Mouse (Mus musculus): Measurements from ENCODE around the gene Mtx1. TPM values are rescaled to one million over a fixed set of nuclear protein-coding genes. Genes with fewer than 3 reads are reported as not detected.
A peak's percentile ranks its signal among the peaks of the same experiment; 100 is the strongest.

The Mtx1 gene
- polyA plus RNA-seq, 1 experiment from 2014 or later, result 197 TPM

GRCm38 (mm10) chr3:89237682-89238081 lies 10.8 kb upstream of the Mtx1 start:
- no peaks in the 10 kb centered on the region for H3K9me3 ChIP-seq
- WGBS, result 89% methylated on average over 21 of the region's 21 CpGs
- H3K36me3 ChIP-seq, result 0 out of 2 replicates have a peak, but pooled peaks cover 4% of the 10 kb centered on the region
- H3K4me1 ChIP-seq, result peaks cover 10% of the 10 kb centered on the region; the same call in 1 of the 2 replicates
- H3K4me2 ChIP-seq, result no peak overlapping the region
- no peak for ATAC-seq (ENCODE audit: insufficient read depth, low FRiP score, low read depth)
- no peak overlapping the region for H3K27ac ChIP-seq
- H3K4me3 ChIP-seq (replicated peaks), result no peak overlapping the region
- H3K27me3 ChIP-seq (replicated peaks), result no peaks in the 10 kb centered on the region
- H3K9ac ChIP-seq, result no peak overlapping the region

- Histone ChIP-seq H3K36me3 (0 out of 2 replicates have a peak, but pooled peaks cover 4% of the 10 kb centered on the region), H3K4me1 (peaks cover 10% of the 10 kb centered on the region; the same call in 1 of the 2 replicates), H3K27ac (no peak overlapping the region), H3K9me3 (no peaks in the 10 kb centered on the region), H3K9ac (no peak overlapping the region), H3K27me3 (replicated peaks) (no peaks in the 10 kb centered on the region), H3K4me3 (replicated peaks) (no peak overlapping the region), H3K4me2 (no peak overlapping the region)
- 85% methylated on average over 10 of the region's 10 CpGs for WGBS
- no peak for ATAC-seq (ENCODE audit: insufficient read depth, low FRiP score, low read depth)
These were observed 9.6 kb upstream of the Mtx1 start for GRCm38 (mm10) chr3:89236516-89236915.

GRCm38 (mm10) chr3:89233562-89234110 lies 6.7 kb upstream of the Mtx1 start:
- peak; percentile 76 for ATAC-seq (ENCODE audit: insufficient read depth, low FRiP score, low read depth)
- peak overlapping the region; percentile 36; the same call in 1 of the 2 replicates for H3K4me2 ChIP-seq
- WGBS, result 54% methylated on average over 14 of the region's 14 CpGs

GRCm38 (mm10) chr3:89232614-89233013 lies 5.7 kb upstream of the Mtx1 start:
- Histone ChIP-seq H3K9me3 (no peaks in the 10 kb centered on the region), H3K9ac (no peak overlapping the region), H3K4me3 (replicated peaks) (peak overlapping the region; percentile 25; the same call in 1 of the 2 replicates), H3K27me3 (replicated peaks) (no peaks in the 10 kb centered on the region), H3K27ac (peak overlapping the region; percentile 88), H3K4me2 (peak overlapping the region; percentile 82), H3K36me3 (0 out of 2 replicates have a peak, but pooled peaks cover 4% of the 10 kb centered on the region), H3K4me1 (peaks cover 17% of the 10 kb centered on the region; the same call in 1 of the 2 replicates)
- 42% methylated on average over 6 of the region's 6 CpGs for WGBS
- ATAC-seq (ENCODE audit: insufficient read depth, low FRiP score, low read depth), result no peak

More at GRCm38 (mm10) chr3:89233562-89234110, 6.7 kb upstream of the Mtx1 start:
- H3K9ac ChIP-seq, result no peak overlapping the region
- no peak overlapping the region for H3K4me3 ChIP-seq (replicated peaks)
- H3K27ac ChIP-seq, result peak overlapping the region; percentile 88
- H3K4me1 ChIP-seq, result peaks cover 11% of the 10 kb centered on the region; the same call in 1 of the 2 replicates
- H3K36me3 ChIP-seq, result 0 out of 2 replicates have a peak, but pooled peaks cover 4% of the 10 kb centered on the region
- H3K9me3 ChIP-seq, result no peaks in the 10 kb centered on the region
- H3K27me3 ChIP-seq (replicated peaks), result no peaks in the 10 kb centered on the region

- Histone ChIP-seq H3K4me1 (peaks cover 24% of the 10 kb centered on the region), H3K9ac (no peak overlapping the region), H3K36me3 (no peaks in the 10 kb centered on the region), H3K9me3 (no peaks in the 10 kb centered on the region), H3K27ac (peak overlapping the region; percentile 88; the same call in 1 of the 2 replicates), H3K27me3 (replicated peaks) (no peaks in the 10 kb centered on the region), H3K4me3 (replicated peaks) (peak overlapping the region; percentile 25), H3K4me2 (peak overlapping the region; percentile 82)
- no peak for ATAC-seq (ENCODE audit: insufficient read depth, low FRiP score, low read depth)
- 69% methylated on average over 16 of the region's 16 CpGs for WGBS
These were observed 4.9 kb upstream of the Mtx1 start for GRCm38 (mm10) chr3:89231772-89232275.

GRCm38 (mm10) chr3:89231345-89231744 lies 4.5 kb upstream of the Mtx1 start:
- Histone ChIP-seq H3K9ac (no peak overlapping the region), H3K27me3 (replicated peaks) (no peaks in the 10 kb centered on the region), H3K4me1 (peaks cover 29% of the 10 kb centered on the region), H3K36me3 (no peaks in the 10 kb centered on the region), H3K27ac (peak overlapping the region; percentile 88; the same call in 1 of the 2 replicates), H3K9me3 (no peaks in the 10 kb centered on the region), H3K4me2 (peak overlapping the region; percentile 82), H3K4me3 (replicated peaks) (peak overlapping the region; percentile 25)
- ATAC-seq (ENCODE audit: insufficient read depth, low FRiP score, low read depth), result no peak
- 57% methylated on average over 7 of the region's 7 CpGs for WGBS

- no peak for ATAC-seq (ENCODE audit: insufficient read depth, low FRiP score, low read depth)
- H3K9ac ChIP-seq, result 0 out of 2 replicates have a peak overlapping the region, but pooled peaks have one; percentile 1
- H3K36me3 ChIP-seq, result no peaks in the 10 kb centered on the region
- H3K27ac ChIP-seq, result no peak overlapping the region
- peak overlapping the region; percentile 25; the same call in 1 of the 2 replicates for H3K4me3 ChIP-seq (replicated peaks)
- WGBS, result 77% methylated on average over 2 of the region's 2 CpGs
- H3K4me2 ChIP-seq, result peak overlapping the region; percentile 82
- H3K27me3 ChIP-seq (replicated peaks), result no peaks in the 10 kb centered on the region
- H3K9me3 ChIP-seq, result no peaks in the 10 kb centered on the region
- peaks cover 32% of the 10 kb centered on the region for H3K4me1 ChIP-seq
These were observed 3.7 kb upstream of the Mtx1 start for GRCm38 (mm10) chr3:89230561-89230960.

- Histone ChIP-seq H3K4me3 (replicated peaks) (peak overlapping the region; percentile 46), H3K27ac (peak overlapping the region; percentile 60), H3K36me3 (no peaks in the 10 kb centered on the region), H3K4me2 (peak overlapping the region; percentile 82), H3K9me3 (no peaks in the 10 kb centered on the region), H3K4me1 (peaks cover 37% of the 10 kb centered on the region), H3K27me3 (replicated peaks) (no peaks in the 10 kb centered on the region), H3K9ac (no peak overlapping the region)
- no peak for ATAC-seq (ENCODE audit: insufficient read depth, low FRiP score, low read depth)
- WGBS, result 45% methylated on average over 4 of the region's 4 CpGs
These were observed 2.4 kb upstream of the Mtx1 start for GRCm38 (mm10) chr3:89229276-89229675.

- Histone ChIP-seq H3K4me2 (peak within 1 kb of the TSS; percentile 82), H3K36me3 (no peaks in the 10 kb centered on the region), H3K4me3 (replicated peaks) (peak within 1 kb of the TSS; percentile 46), H3K4me1 (peaks cover 37% of the 10 kb centered on the region), H3K9me3 (no peaks in the 10 kb centered on the region), H3K9ac (no peak within 1 kb of the TSS), H3K27ac (peak within 1 kb of the TSS; percentile 60), H3K27me3 (replicated peaks) (no peaks in the 10 kb centered on the region)
- peak; percentile 14; the same call in 1 of the 2 replicates for ATAC-seq (ENCODE audit: insufficient read depth, low FRiP score, low read depth)
- 30% methylated on average over 10 of the region's 10 CpGs for WGBS
These were observed 1.9 kb upstream of the Mtx1 start, which contains the start of gene Muc1 for GRCm38 (mm10) chr3:89228836-89229235. Gene Muc1, plus strand, starts transcription at chr3:89229057.

- Histone ChIP-seq H3K27me3 (replicated peaks) (no peaks in the 10 kb centered on the region), H3K36me3 (no peaks in the 10 kb centered on the region), H3K4me1 (peaks cover 30% of the 10 kb centered on the region), H3K4me2 (peak overlapping the region; percentile 82), H3K9me3 (no peaks in the 10 kb centered on the region), H3K9ac (no peak overlapping the region), H3K4me3 (replicated peaks) (peak overlapping the region; percentile 46), H3K27ac (peak overlapping the region; percentile 60)
- WGBS, result 1% methylated on average over 20 of the region's 20 CpGs
- ATAC-seq (ENCODE audit: insufficient read depth, low FRiP score, low read depth), result peak; percentile 20; the same call in 1 of the 2 replicates
These were observed 1.3 kb upstream of the Mtx1 start for GRCm38 (mm10) chr3:89228180-89228549.

GRCm38 (mm10) chr3:89227307-89228179 lies 655 bp upstream of the Mtx1 start:
- Histone ChIP-seq H3K9me3 (no peaks in the 10 kb centered on the region), H3K36me3 (no peaks in the 10 kb centered on the region), H3K9ac (no peak overlapping the region), H3K27ac (peak overlapping the region; percentile 60), H3K4me2 (peak overlapping the region; percentile 82), H3K4me1 (peaks cover 27% of the 10 kb centered on the region), H3K27me3 (replicated peaks) (no peaks in the 10 kb centered on the region), H3K4me3 (replicated peaks) (peak overlapping the region; percentile 46)
- 4% methylated on average over 41 of the region's 41 CpGs for WGBS
- peak; percentile 74 for ATAC-seq (ENCODE audit: insufficient read depth, low FRiP score, low read depth)

All from stomach, embryonic 15.5 days (tissue).